8 mouse cellular contexts compared by ENCODE assay signal in genomic region chr3:107332127-107332959, GRCm38 (mm10). TPM values are rescaled to one million over a fixed set of nuclear protein-coding genes. Genes with fewer than 3 reads are reported as not detected.
DNase-seq lines count a peak whose midpoint lies in the region; ATAC-seq and TF ChIP-seq lines count a peak whose summit lies in the region.

No protein-coding gene starts in this region.

- intact Hi-C loops in heart, postnatal 10 days (cut with DNase I) = loop anchor here (2.0 kb wide), 1 partner anchor 54 kb away; the partner anchor contains the start of gene Lamtor5

- no peak for TF ChIP-seq RAD21 in CH12.LX (IDR thresholded peaks at IDR 0.05; ENCODE audit: low read depth, low read length)

- peak overlapping the region; percentile 68 for H3K4me2 ChIP-seq in CH12.LX (ENCODE audit: insufficient read depth, low read depth, poor library complexity, severe bottlenecking)
- peak overlapping the region; percentile 93 for H3K4me2 ChIP-seq in forebrain, embryonic 12.5 days
- peak overlapping the region; percentile 94 for H3K4me2 ChIP-seq in lung, embryonic 16.5 days (ENCODE audit: low read depth, low read length)

- peak overlapping the region; percentile 82 to 94 (median 92) for H3K4me3 ChIP-seq in CH12.LX (replicated peaks in 1 of 3; ENCODE audit: low read depth in 2 of 3, low read length in 2 of 3, poor library complexity in 1 of 3)
- peak overlapping the region; percentile 96 for H3K4me3 ChIP-seq in forebrain, embryonic 12.5 days (replicated peaks)
- H3K4me3 ChIP-seq in lung, embryonic 16.5 days (ENCODE audit: low read length) = peak overlapping the region; percentile 99

- WGBS in forebrain, embryonic 12.5 days = under 1% methylated on average over 74 of the region's 75 CpGs
- WGBS in lung, embryonic 16.5 days = under 1% methylated on average over 71 of the region's 75 CpGs

- peak; percentile 8; the same call in 1 of the 2 replicates for ATAC-seq in forebrain, embryonic 12.5 days (ENCODE audit: low FRiP score)
- peak; percentile 12; the same call in 1 of the 2 replicates for ATAC-seq in lung, embryonic 16.5 days (ENCODE audit: low read depth)
- ATAC-seq in activated CD4-positive, CD25-positive, alpha-beta regulatory T cell, adult 4 months = no peak

- TF ChIP-seq EP300 in CH12.LX (IDR thresholded peaks at IDR 0.05; ENCODE audit: low read length) = no peak

- peaks cover 16 to 29% of the 10 kb centered on the region in 2 experiments for H3K36me3 ChIP-seq in CH12.LX (replicated peaks in 1 of 2; ENCODE audit: control insufficient read depth in 1 of 2, insufficient read depth in 1 of 2, low read length in 1 of 2)
- peaks cover 22% of the 10 kb centered on the region for H3K36me3 ChIP-seq in forebrain, embryonic 12.5 days (replicated peaks)
- peaks cover 14% of the 10 kb centered on the region for H3K36me3 ChIP-seq in lung, embryonic 16.5 days (ENCODE audit: control insufficient read depth, insufficient read depth, low read length)

- TF ChIP-seq CTCF in CH12.LX (conservative IDR thresholded peaks at IDR 0.05 in 1 of 2, IDR thresholded peaks at IDR 0.05 in 1 of 2; ENCODE audit: low read depth in 2 of 2, low read length in 2 of 2) = no peak

- in situ Hi-C loops in CH12.LX (cut with MboI; ENCODE audit: low pct_ligation_motif_present, low pct_unique_long_range_greater_than_20kb, low sequenced_read_pairs) = no loop called here

- peaks cover 44% of the 10 kb centered on the region for H3K79me2 ChIP-seq in CH12.LX (replicated peaks; ENCODE audit: control insufficient read depth, extremely low read depth, insufficient read depth, poor library complexity, severe bottlenecking)

- no peaks in the 10 kb centered on the region for H3K9me3 ChIP-seq in CH12.LX (replicated peaks; ENCODE audit: low read length)
- H3K9me3 ChIP-seq in forebrain, embryonic 12.5 days = no peaks in the 10 kb centered on the region
- H3K9me3 ChIP-seq in lung, embryonic 16.5 days (ENCODE audit: control insufficient read depth, low read length) = no peaks in the 10 kb centered on the region

- no peak for DNase-seq in CH12.LX (ENCODE audit: extremely low read depth)
- peak; percentile 71 for DNase-seq in adrenal gland, postnatal 10 days
- peak; percentile 71 to 73 for DNase-seq in heart, postnatal 10 days
- peak; percentile 44 to 62 for DNase-seq in layer of hippocampus, adult 18-20 months (ENCODE audit: low spot score in 2 of 2)
- peak; percentile 54 to 61 for DNase-seq in right cerebral cortex, postnatal 36 days (ENCODE audit: low spot score in 2 of 2)

- H3K4me1 ChIP-seq in CH12.LX (ENCODE audit: control insufficient read depth in 1 of 2, insufficient read depth in 2 of 2) = peaks cover 0 to 37% of the 10 kb centered on the region in 2 experiments; a peak in 2 of 4 replicates
- H3K4me1 ChIP-seq in forebrain, embryonic 12.5 days = peaks cover 25% of the 10 kb centered on the region
- peaks cover 21% of the 10 kb centered on the region for H3K4me1 ChIP-seq in lung, embryonic 16.5 days (replicated peaks; ENCODE audit: control insufficient read depth, insufficient read depth, low read length)

- TF ChIP-seq POLR2A in CH12.LX (IDR thresholded peaks at IDR 0.05; ENCODE audit: low read depth, low read length) = no peak

- dilution Hi-C loops in CH12.LX (cut with MboI; ENCODE audit: extremely low pct_ligation_motif_present, extremely low pct_unique_long_range_greater_than_20kb, low sequenced_read_pairs) = no loop called here

- H3K27me3 ChIP-seq in CH12.LX (replicated peaks) = no peaks in the 10 kb centered on the region
- no peaks in the 10 kb centered on the region for H3K27me3 ChIP-seq in forebrain, embryonic 12.5 days
- no peaks in the 10 kb centered on the region for H3K27me3 ChIP-seq in lung, embryonic 16.5 days (ENCODE audit: control insufficient read depth, insufficient read depth, low read depth, low read length)

- peak overlapping the region; percentile 70 for H3K27ac ChIP-seq in CH12.LX (ENCODE audit: insufficient read depth, low read depth)
- H3K27ac ChIP-seq in forebrain, embryonic 12.5 days = peak overlapping the region; percentile 93
- H3K27ac ChIP-seq in lung, embryonic 16.5 days (ENCODE audit: low read length) = peak overlapping the region; percentile 95

- H3K9ac ChIP-seq in CH12.LX (ENCODE audit: insufficient read depth, low read depth) = peak overlapping the region; percentile 97
- H3K9ac ChIP-seq in forebrain, embryonic 12.5 days = peak overlapping the region; percentile 92
- H3K9ac ChIP-seq in lung, embryonic 16.5 days (ENCODE audit: low read length) = peak overlapping the region; percentile 96

TF ChIP-seq in CH12.LX, 34 proteins besides CTCF, POLR2A, EP300 and RAD21:
- no peak for TF ChIP-seq CHD1 (IDR thresholded peaks at IDR 0.05; ENCODE audit: low read depth, low read length)
- no peak for TF ChIP-seq SMC3 (IDR thresholded peaks at IDR 0.05; ENCODE audit: low read depth, low read length)
- TF ChIP-seq MXI1 (IDR thresholded peaks at IDR 0.05; ENCODE audit: low read depth, low read length) = peak; percentile 55
- TF ChIP-seq POLR2AphosphoS2 (IDR thresholded peaks at IDR 0.05; ENCODE audit: low read depth, low read length) = no peak
- TF ChIP-seq RCOR1 (conservative IDR thresholded peaks at IDR 0.05; ENCODE audit: low read depth, low read length) = no peak
- TF ChIP-seq ETS1 (conservative IDR thresholded peaks at IDR 0.05; ENCODE audit: low read depth, low read length) = no peak
- no peak for TF ChIP-seq MAZ (IDR thresholded peaks at IDR 0.05; ENCODE audit: low read depth, low read length)
- peak; percentile 10 for TF ChIP-seq SIN3A (IDR thresholded peaks at IDR 0.05; ENCODE audit: low read length)
- TF ChIP-seq MYC (IDR thresholded peaks at IDR 0.05; ENCODE audit: low read depth, low read length) = no peak
- no peak; the same call in 1 of the 2 replicates for TF ChIP-seq ZMIZ1 (IDR thresholded peaks at IDR 0.05; ENCODE audit: low read depth, low read length)
- TF ChIP-seq UBTF (IDR thresholded peaks at IDR 0.05; ENCODE audit: low read depth, low read length) = 0 out of 2 replicates have a peak, but pooled peaks have one; percentile 54
- no peak for TF ChIP-seq GABPA (IDR thresholded peaks at IDR 0.05; ENCODE audit: insufficient replicate concordance, low read depth, low read length)
- no peak for TF ChIP-seq USF2 (conservative IDR thresholded peaks at IDR 0.05; ENCODE audit: low read depth, low read length)
- TF ChIP-seq NRF1 (IDR thresholded peaks at IDR 0.05; ENCODE audit: low read depth, low read length) = no peak
- TF ChIP-seq KAT2A (IDR thresholded peaks at IDR 0.05; ENCODE audit: insufficient replicate concordance, low read length) = no peak
- TF ChIP-seq E2F4 (IDR thresholded peaks at IDR 0.05; ENCODE audit: insufficient replicate concordance, low read depth, low read length) = no peak

RNA-seq across cellular contexts. Expression of gene Rbm15, which starts 1.1 kb away (rescaled TPM):
- 26.0 and 30.5 TPM in 2 replicates for total RNA-seq in CH12.LX (2012; rRNA removed)
- 15.2 and 17.0 TPM in 2 replicates for total RNA-seq in CH12.LX (2014; rRNA removed)
- 14.5 and 17.2 TPM in 2 replicates for polyA plus RNA-seq in CH12.LX (2012; ENCODE audit: insufficient read length, low read depth)
- 10 to 100 TPM; 35.7 to 39.0 TPM for total RNA-seq in adrenal gland, postnatal 10 days (2021)
- 15.3 and 17.3 TPM in 2 replicates for polyA plus RNA-seq in forebrain, embryonic 12.5 days (2016; fragmentation: Nextera tagmentation; extraction: Ambion mirVana)
- 10 to 100 TPM; 25.8 to 29.3 TPM for total RNA-seq in heart, postnatal 10 days (2021)
- 10 to 100 TPM; 26.2 to 27.1 TPM for total RNA-seq in layer of hippocampus, adult 18-20 months (2021)
- 13.8 and 15.7 TPM in 2 replicates for polyA plus RNA-seq in lung, embryonic 16.5 days (2015; fragmentation: Nextera tagmentation; extraction: Ambion mirVana)
- 10 to 100 TPM; 13.2 to 19.5 TPM for polyA plus RNA-seq in activated CD4-positive, CD25-positive, alpha-beta regulatory T cell, adult 4 months (2017; shearing (Covaris generic))

RNA-seq across cellular contexts. Expression of gene Slc16a4, which starts 41.3 kb away (rescaled TPM):
- 0.08 TPM in 1 of 2 replicates, not detected in the other for total RNA-seq in CH12.LX (2012; rRNA removed)
- not detected in 2 replicates for total RNA-seq in CH12.LX (2014; rRNA removed)
- 0.45 and 0.60 TPM in 2 replicates for polyA plus RNA-seq in CH12.LX (2012; ENCODE audit: insufficient read length, low read depth)
- total RNA-seq in adrenal gland, postnatal 10 days (2021) = under 1 TPM; 0.60 to 0.73 TPM
- polyA plus RNA-seq in forebrain, embryonic 12.5 days (2016; fragmentation: Nextera tagmentation; extraction: Ambion mirVana) = 3.3 and 3.6 TPM in 2 replicates
- total RNA-seq in heart, postnatal 10 days (2021) = under 1 TPM; 0.45 to 0.48 TPM
- total RNA-seq in layer of hippocampus, adult 18-20 months (2021) = under 1 TPM; 0.43 to 0.77 TPM
- polyA plus RNA-seq in lung, embryonic 16.5 days (2015; fragmentation: Nextera tagmentation; extraction: Ambion mirVana) = 2.1 and 2.3 TPM in 2 replicates
- 1 to 10 TPM in 1 of 2 experiments, under 1 TPM in 1; 0.57 to 2.6 TPM for polyA plus RNA-seq in activated CD4-positive, CD25-positive, alpha-beta regulatory T cell, adult 4 months (2017; shearing (Covaris generic))

RNA-seq across cellular contexts. Expression of gene Lamtor5, which starts 53.7 kb away (rescaled TPM):
- 119 and 142 TPM in 2 replicates for total RNA-seq in CH12.LX (2012; rRNA removed)
- total RNA-seq in CH12.LX (2014; rRNA removed) = 162 and 183 TPM in 2 replicates
- 113 and 137 TPM in 2 replicates for polyA plus RNA-seq in CH12.LX (2012; ENCODE audit: insufficient read length, low read depth)
- total RNA-seq in adrenal gland, postnatal 10 days (2021) = 10 to 100 TPM; 71.5 to 73.4 TPM
- polyA plus RNA-seq in forebrain, embryonic 12.5 days (2016; fragmentation: Nextera tagmentation; extraction: Ambion mirVana) = 165 and 175 TPM in 2 replicates
- 10 to 100 TPM; 74.0 to 74.6 TPM for total RNA-seq in heart, postnatal 10 days (2021)
- 10 to 100 TPM; 64.6 to 66.1 TPM for total RNA-seq in layer of hippocampus, adult 18-20 months (2021)
- polyA plus RNA-seq in lung, embryonic 16.5 days (2015; fragmentation: Nextera tagmentation; extraction: Ambion mirVana) = 189 and 196 TPM in 2 replicates
- 100 to 1,000 TPM; 223 to 224 TPM for polyA plus RNA-seq in activated CD4-positive, CD25-positive, alpha-beta regulatory T cell, adult 4 months (2017; shearing (Covaris generic))
